Mouse (Mus musculus) brain, embryonic 18.5 days (tissue): ENCODE measurements around the gene Hipk1.

Experiments used
- DNase-seq: peaks from one replicate; pipeline ENCODE4 v3.0.0-alpha.2; 2012; ENCODE audit warnings: low read depth, low spot score

The Hipk1 gene

GRCm38 (mm10) chr3:103715762-103716693 is 75.3 kb downstream of the Hipk1 start:
- DNase-seq, result no peak

DNA sequence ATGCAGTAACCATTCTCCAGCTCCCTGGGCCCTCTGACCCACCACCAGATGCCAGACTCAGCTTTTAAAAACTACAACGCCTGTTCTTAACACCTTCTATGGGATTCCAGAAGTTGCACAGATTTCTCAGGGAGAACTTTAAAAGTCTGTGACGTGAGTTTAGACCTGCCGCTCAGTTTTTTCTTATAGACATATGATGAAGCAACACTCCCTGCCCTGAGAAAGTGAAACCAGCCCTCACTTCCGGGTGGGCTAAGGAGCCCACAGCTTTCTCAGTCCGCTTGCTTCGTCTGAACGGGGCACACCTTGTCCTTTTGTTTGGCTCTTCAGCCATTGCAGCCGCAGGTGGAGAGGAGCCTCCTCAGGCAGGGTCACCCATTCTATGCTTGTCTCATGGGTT is 76.4 kb downstream of the Hipk1 start:
- DNase-seq, result no peak

DNA sequence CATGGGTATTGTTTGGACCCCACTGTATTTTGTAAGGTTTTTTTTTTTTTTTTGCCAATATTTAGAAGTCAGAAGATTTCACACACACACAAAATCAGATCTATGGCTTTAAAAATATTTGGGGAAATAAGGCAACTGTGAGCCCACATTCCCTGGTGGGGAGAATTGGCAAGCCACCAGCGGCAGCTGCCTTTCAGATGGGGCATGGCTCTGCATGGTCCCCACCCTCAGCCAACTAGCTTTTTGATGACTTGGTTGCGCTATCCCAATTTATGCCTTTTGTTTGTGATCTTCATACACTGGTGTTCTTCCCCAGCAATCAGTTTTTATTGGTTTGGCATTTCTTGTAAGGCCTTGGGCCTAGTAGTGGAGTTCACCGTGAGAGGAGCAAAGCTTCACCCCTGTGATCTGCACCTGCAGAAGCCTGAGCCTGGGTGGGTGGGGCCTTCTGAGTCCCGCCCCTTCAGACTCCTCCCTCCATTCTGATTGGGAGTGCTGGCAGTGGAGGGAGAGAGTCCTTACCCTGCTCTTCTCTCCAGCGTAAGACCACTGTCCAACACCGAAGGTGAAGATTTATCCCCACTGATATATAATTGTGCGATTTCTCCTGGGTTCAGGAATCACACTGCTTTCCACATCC is 77.0 kb downstream of the Hipk1 start:
- DNase-seq, result no peak

GRCm38 (mm10) chr3:103712196-103712595 is 79.2 kb downstream of the Hipk1 start:
- no peak for DNase-seq

GRCm38 (mm10) chr3:103709470-103710040 is 81.8 kb downstream of the Hipk1 start:
- DNase-seq, result no peak

GRCm38 (mm10) chr3:103705426-103705825 is 85.9 kb downstream of the Hipk1 start:
- DNase-seq, result no peak

GRCm38 (mm10) chr3:103704661-103705060 is 86.7 kb downstream of the Hipk1 start:
- DNase-seq, result no peak

DNA sequence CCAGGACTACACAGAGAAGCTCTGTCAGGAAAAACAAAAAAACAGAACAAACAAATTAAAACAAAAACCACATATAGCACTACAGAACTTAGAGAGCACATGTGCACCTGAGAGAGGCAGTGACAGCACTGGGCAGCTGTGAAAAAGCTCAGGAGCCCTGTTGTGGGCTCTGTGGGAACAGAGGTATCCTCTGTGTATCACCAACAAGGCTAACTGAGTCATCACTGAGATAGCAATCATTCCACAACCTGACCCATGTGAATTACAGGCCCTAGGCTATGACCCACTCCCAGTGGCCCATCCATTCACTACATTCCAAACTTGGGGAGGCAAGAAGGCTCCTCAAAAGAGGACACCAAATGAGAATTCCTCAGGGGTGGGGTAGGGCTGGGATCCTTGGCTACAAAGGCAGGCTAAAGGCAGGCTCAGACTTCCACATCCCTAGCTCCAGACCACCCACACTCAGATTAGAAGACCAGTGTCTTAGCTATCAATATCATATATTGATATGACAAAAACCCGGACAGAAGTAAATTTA is 94.9 kb downstream of the Hipk1 start:
- no peak for DNase-seq

DNA sequence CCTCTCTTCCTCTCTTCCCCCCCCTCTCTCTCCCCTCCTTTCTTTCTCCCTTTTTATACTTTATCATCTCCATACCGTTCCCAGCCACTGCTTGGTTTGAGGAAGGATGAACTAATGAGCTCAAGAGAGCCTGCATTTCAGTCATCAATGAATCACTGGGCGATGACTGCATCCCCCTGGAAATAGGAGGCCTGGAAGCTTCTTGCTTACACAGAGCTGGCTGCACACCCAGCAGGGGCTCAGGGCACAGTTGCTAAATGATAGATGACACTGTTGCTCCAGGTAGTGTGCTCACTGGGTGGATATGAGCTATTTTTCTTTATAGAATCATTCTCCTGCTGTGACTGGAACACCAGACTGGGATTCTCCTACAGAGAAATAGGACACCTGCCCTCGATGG is 95.8 kb downstream of the Hipk1 start:
- DNase-seq, result no peak

DNA sequence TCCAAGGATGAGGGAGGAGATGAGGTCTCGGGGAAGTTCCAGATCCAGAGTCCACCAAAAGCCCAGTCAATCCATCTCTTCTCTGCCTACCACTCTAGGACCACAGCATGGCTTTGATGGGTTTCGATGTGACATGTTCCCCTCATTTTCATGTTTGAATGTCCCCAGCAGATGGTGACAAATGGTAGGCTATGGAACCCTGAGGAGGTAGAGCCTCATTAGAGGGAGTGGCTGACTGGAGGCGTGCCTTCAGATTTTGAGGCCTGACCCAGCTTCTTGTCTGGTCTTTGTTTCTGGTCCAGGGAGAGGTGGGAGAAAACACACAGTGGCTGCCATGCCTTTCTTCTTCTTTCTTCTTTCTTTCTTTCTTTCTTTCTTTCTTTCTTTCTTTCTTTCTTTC is 100.9 kb downstream of the Hipk1 start:
- no peak for DNase-seq
